Mouse (Mus musculus) frontal cortex, postnatal 10 days (tissue): ENCODE results near the gene Cfap45.

Source experiments
- DNase-seq, 2 experiments: peaks; one replicate each; pipeline ENCODE4 v3.0.0; 2022; ENCODE audit warnings: low spot score in 2 of 2, mixed read lengths in 1 of 2

Gene Cfap45

DNA sequence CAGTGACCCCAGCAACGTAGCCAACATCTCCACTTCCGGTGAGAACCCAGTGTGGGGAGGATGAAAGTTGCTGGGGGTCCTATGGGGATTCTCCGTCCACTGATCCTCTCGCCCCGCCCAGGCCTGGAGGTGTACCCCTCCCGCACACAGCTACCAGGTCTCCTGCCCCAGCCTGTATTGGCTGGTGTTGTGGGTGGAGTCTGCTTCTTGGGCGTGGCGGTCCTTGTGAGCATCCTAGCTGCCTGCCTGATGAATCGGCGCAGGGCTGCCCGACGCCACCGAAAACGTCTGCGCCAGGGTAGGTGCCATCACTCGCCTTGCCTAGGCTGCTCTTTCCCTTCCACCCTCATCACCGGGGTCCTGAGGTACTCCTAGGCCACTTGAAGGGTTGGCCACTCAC, 24.6 kb upstream of the Cfap45 start:
- no peak for DNase-seq

DNA sequence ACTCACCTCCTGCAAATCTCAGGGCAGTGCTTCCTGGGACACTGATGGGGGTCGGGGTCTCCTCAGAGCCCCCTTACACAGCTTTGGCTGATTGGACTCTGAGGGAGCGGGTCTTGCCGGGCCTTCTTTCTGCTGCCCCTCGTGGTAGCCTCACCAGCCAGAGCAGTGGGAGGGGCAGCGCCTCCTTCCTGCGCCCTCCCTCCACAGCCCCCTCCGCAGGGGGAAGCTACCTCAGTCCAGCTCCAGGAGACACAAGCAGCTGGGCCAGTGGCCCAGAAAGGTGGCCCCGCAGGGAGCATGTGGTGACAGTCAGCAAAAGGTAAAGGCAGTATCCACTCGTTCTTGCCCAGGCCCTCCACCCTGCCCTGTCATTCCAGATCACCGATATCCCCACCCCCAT, 23.2 kb upstream of the Cfap45 start:
- DNase-seq: no peak

GRCm38 (mm10) chr1:172499765-172500441, 20.7 kb upstream of the Cfap45 start, which contains the start of gene Tagln2:
Gene Tagln2 (plus strand): TSS chr1:172500047.
- DNase-seq: peak in 1 of 2 experiments; percentile 64

DNA sequence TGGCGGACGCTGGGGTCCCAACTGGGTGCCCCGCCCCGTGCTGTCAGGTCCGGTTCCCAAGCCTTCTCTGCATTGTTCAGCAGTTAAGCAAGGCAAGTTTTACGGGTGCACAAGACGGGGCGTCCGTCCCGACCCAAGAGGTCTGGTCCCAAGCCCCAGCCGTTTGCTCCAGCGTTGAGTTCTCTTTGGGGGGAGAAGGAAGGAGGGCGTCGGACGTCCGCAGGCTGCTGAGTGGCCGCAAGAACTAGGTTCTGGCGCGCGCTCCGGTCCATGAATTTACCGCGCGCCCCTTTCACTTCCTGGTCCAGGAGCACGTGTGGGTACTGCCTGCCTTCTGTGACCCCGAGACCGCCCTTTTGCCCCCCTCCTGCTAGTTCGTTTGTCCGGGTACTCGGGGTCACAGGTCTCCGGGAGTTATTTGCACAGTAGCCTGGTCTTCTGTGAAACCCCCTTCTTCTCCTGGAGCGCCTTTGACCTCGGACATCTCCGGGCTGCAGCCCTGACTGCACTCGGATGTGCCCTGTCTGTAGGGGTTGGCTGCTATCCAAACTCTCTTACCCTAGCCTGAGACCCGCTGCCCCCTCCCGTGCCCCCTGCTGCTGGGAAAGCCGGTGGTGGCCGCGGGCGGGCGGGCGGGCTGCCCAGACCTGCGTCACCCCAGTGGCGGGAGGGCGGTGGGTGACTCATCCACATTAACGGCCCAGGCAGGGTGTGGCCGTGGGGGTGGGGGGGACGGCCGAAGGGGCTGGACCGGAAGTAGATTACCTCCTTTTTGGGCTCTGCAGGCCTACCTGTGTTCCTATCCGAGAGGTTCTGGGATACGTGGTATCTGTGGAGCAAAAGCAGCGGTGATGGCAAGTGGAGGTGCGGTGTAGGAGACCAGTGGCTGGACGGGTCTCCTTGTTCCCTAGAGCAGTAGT, 19.9 kb upstream of the Cfap45 start:
- no peak for DNase-seq

DNA sequence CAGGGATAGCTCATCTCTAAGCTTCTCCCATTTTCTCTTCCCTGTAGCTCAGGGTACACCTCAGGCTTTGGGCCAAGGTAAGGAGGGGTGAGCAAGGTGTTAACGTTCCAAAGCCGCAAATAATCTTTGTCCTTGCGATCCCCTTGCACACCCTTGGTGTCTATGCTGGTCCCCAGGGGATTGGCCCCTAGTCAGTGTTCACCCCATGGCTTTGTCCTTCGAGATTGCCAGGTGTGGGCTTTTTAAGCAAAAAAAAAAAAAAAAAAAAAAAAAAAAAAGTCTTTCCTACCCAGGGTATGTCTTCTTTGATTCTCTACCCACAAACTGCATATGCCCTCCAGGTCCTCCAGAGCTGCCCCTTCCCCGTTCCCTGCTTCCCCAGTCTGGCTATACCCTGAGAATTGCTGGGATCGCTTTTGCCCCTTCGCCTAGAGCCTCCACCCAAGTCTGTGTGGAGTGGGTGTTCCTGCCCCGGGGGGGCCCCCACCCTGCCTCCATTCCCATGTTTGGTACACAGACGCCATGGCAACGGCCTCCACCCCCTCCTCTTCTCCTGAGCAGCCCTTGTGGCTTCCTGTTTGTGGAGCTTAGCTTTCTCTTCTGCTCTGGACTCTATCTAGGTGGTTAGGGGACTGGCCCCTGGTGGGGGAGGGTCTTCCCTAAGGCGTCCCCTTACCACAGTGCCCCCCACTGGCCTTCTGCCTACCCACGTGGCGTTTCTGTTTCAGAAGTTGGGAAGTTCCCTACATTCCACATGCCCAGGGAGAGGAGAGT, 19.0 kb upstream of the Cfap45 start:
- no peak for DNase-seq

- no peak for DNase-seq
Measured at GRCm38 (mm10) chr1:172502145-172503110, 18.2 kb upstream of the Cfap45 start.

- no peak for DNase-seq
Measured at GRCm38 (mm10) chr1:172503111-172503997, 17.2 kb upstream of the Cfap45 start.

GRCm38 (mm10) chr1:172504756-172505155, 15.8 kb upstream of the Cfap45 start:
- DNase-seq: no peak

DNA sequence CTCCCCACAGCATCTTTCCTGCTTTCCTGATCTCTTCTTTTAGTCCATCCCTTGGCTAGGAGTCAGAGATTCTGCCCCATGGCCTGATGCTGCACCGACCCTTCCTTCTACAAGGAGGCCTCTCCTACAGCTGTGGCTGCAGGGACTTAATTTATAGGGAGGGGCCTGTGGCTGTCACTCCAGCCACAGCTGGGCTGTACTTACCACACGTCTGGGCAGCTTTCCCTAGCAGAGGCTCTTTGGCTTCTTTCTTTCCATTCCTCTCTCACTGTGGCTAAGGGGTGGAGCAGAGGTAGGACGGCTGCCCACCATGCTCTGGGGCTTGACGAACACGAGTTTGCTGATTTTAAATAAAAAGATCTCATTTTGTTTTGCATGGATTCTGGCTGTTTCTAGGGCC, 13.6 kb upstream of the Cfap45 start:
- DNase-seq: no peak

GRCm38 (mm10) chr1:172507701-172508100, 12.9 kb upstream of the Cfap45 start:
- DNase-seq: no peak

DNA sequence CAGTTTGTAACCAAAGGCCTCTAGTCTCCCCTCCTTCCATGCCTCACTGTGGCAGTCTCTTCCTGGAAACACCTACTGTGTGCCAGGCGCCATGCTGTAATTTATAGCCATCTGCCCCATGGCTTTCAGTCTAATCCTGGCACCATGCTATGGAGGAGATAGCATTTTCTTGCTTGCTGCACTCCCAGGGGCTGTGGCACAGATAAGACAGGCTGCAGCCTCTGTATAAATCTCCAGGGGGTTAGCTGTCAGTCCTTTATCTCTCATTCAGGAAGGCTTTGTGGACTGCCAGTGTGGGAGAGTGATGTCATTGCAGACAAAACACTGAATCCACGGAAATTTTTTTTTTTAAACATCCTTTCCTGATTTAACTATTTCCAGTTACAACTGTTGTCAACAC, 12.4 kb upstream of the Cfap45 start:
- no peak for DNase-seq

DNA sequence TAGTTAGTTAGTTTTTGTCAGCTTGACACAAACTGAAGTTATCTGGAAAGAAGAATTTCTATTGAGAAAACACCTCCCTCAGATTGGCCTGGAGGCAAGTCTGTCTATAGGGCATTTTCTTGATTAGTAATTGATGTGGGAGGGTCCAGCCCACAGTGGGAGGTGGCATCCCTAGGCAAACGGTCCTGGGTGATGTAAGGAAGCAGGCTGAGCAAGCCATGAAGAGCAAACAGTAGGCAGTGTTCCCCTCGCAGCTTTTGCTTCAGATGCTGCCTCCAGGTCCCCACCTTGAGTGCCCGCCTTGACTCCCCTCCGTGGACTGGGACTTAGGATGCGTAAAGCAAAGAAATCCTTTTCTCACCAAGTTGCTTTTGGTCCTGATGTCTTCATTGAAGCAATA, 11.4 kb upstream of the Cfap45 start:
- no peak for DNase-seq

- DNase-seq: no peak
Measured at GRCm38 (mm10) chr1:172509983-172510382, 10.6 kb upstream of the Cfap45 start.

DNA sequence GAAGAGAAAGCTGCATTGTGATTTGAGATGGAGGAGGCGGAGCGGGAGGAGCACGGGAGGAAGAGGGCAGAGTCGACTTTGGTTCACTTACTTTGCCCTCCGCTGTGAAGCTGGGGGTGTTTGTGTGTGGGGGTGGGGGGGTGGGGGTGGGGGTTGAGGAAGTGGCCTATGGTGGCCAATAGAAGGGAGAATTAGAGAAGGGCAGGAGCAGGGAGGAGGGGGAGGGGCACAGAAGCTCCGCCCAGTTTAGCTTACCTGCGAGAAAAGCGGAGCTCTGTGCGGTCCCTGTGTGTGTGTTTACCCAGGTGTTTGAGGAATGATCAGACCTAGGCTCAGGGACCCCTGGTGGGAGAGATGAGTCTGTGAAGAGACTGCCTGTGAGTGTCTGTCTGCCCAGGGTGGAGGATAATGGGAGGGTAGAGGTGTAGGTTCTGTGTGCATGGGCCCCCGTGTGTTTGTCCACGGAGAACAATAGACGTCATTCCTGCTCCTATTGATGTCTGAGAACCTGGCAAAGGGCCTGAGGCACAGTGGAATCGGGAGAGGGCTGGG, 10.1 kb upstream of the Cfap45 start:
- DNase-seq: no peak

DNA sequence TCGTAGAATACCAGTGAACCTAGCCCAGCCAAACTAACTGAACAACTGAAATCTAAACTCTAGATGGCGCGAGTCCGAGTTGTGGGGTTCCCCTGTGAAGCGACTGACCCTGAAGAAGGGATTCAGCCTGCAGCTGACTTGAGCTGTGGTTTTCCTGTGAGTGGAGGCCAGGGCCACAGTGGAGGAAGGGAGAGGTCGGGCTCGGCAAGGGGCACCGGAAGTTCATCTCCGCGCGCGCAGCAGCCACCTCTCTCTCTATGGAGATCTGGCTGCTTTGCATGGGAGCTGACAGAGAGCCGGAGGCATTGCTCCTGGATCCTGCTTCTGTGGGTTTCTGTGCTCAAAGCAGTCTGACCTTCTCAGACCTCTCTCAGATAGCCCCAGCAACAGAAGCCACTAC, 7.6 kb upstream of the Cfap45 start:
- DNase-seq: no peak

- DNase-seq: no peak
Measured at GRCm38 (mm10) chr1:172513525-172514212, 6.9 kb upstream of the Cfap45 start.

- DNase-seq: no peak
Measured at GRCm38 (mm10) chr1:172514213-172514529, 6.4 kb upstream of the Cfap45 start.

GRCm38 (mm10) chr1:172514551-172515268, 5.9 kb upstream of the Cfap45 start:
- no peak for DNase-seq

DNA sequence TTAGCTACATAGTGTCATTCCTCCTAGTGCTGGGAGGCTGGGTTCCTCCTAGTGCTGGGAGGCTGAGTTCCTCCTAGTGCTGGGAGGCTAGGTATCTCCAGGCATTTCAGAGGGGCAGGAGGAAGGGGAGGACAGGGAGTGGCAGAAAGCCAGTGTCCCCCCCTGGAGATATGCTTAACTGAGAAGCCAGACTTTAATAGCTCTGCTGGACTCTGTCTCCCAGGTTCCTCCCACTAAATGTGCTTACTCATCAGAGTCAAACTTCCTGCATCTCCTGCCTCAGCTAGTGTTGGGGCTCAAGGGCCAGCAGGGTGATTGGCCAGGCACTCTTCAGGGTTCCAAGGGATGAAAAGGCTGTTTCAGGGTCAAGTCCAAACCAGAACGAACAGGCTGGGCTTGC, 5.2 kb upstream of the Cfap45 start:
- DNase-seq: no peak
